Mouse (Mus musculus) forebrain, embryonic 14.5 days (tissue): Measurements from ENCODE around the gene Mrps15. TPM values are rescaled to one million over a fixed set of nuclear protein-coding genes. Genes with fewer than 3 reads are reported as not detected.

Experiments
- ATAC-seq: fragments of 200-750 bp; cut with Nextera tagmentation; 2 replicates; pipeline ENCODE4 v1.8.0; 2017; ENCODE audit warnings: mild to moderate bottlenecking, moderate library complexity
- DNase-seq: peaks from one replicate; pipeline ENCODE4 v3.0.0-alpha.2; 2015; ENCODE audit warnings: low spot score
- H3K27ac ChIP-seq: fragments of 300-500 bp; sonication (generic); 2 replicates; pipeline ENCODE4 v1.5.1; 2014; ENCODE audit warnings: low read depth, mild to moderate bottlenecking, control low read depth, low read length, moderate library complexity
- H3K27me3 ChIP-seq: fragments of 300-500 bp; sonication (generic); replicated peaks from 2 replicates; pipeline ENCODE4 v1.6.1; 2014; ENCODE audit warnings: low read length, control low read depth, mixed read lengths; ENCODE audit not compliant: control insufficient read depth, insufficient read depth
- H3K36me3 ChIP-seq: fragments of 300-500 bp; sonication (generic); 2 replicates; pipeline ENCODE4 v1.6.1; 2014; ENCODE audit warnings: low read length, control low read depth; ENCODE audit not compliant: control insufficient read depth, insufficient read depth
- H3K4me1 ChIP-seq: fragments of 300-500 bp; sonication (generic); 2 replicates; pipeline ENCODE4 v1.6.1; 2014; ENCODE audit warnings: antibody characterized with exemption, low read length, control low read depth; ENCODE audit not compliant: control insufficient read depth, insufficient read depth
- H3K4me2 ChIP-seq: fragments of 300-500 bp; sonication (generic); 2 replicates; pipeline ENCODE4 v1.6.1; 2014; ENCODE audit warnings: mild to moderate bottlenecking, control low read depth, low read length
- H3K4me3 ChIP-seq: fragments of 300-500 bp; sonication (generic); 2 replicates; pipeline ENCODE4 v1.5.1; 2014; ENCODE audit warnings: low read depth, low read length, control low read depth
- H3K9ac ChIP-seq: fragments of 300-500 bp; sonication (generic); 2 replicates; pipeline ENCODE4 v1.6.1; 2014; ENCODE audit warnings: mild to moderate bottlenecking, low read length, control low read depth, moderate library complexity
- H3K9me3 ChIP-seq: fragments of 300-500 bp; sonication (generic); replicated peaks from 2 replicates; pipeline ENCODE4 v1.6.1; 2016; ENCODE audit warnings: low read length, control low read depth, mixed read lengths; ENCODE audit not compliant: control insufficient read depth
- WGBS: fragments of 180-500 bp; shearing (Covaris S2); extraction: QIAGEN DNeasy Blood & Tissue Kit; methylation state at CpG from one replicate; pipeline ENCODE4 v1.1.7; 2014; 5-methylcytosine and 5-hydroxymethylcytosine counted together
- polyA plus RNA-seq: library from polyadenylated mRNA; unstranded; fragments of >200 nt; fragmentation: Nextera tagmentation; extraction: Ambion mirVana; gene quantifications from 2 replicates; pipeline ENCODE4 v1.2.1, GENCODE M21; 2014

The Mrps15 gene
- 108 and 124 TPM in 2 replicates for polyA plus RNA-seq

GRCm38 (mm10) chr4:126046851-126047585 is at the start of gene Mrps15:
Gene Mrps15 (plus strand): TSS chr4:126046925.
- Histone ChIP-seq H3K27me3 (no peaks in the 10 kb centered on the region), H3K4me1 (peaks cover 11% of the 10 kb centered on the region), H3K9me3 (no peaks in the 10 kb centered on the region), H3K36me3 (peaks cover 23% of the 10 kb centered on the region), H3K9ac (peak within 1 kb of the TSS; percentile 86), H3K27ac (peak within 1 kb of the TSS; percentile 71; the same call in 1 of the 2 replicates), H3K4me2 (peak within 1 kb of the TSS; percentile 76), H3K4me3 (peak within 1 kb of the TSS; percentile 91)
- ATAC-seq = peak; percentile 98
- DNase-seq = peak; percentile 95
- under 1% methylated on average over 56 of the region's 56 CpGs for WGBS

GRCm38 (mm10) chr4:125997826-125998225 is 48.9 kb upstream of the Mrps15 start:
- no peak overlapping the region for H3K4me3 ChIP-seq
- ATAC-seq (no peak), DNase-seq (no peak)
- WGBS = 93% methylated on average over 2 of the region's 2 CpGs
- H3K4me1 ChIP-seq = no peaks in the 10 kb centered on the region
- H3K4me2 ChIP-seq = no peak overlapping the region
- H3K27me3 ChIP-seq = no peaks in the 10 kb centered on the region
- H3K9ac ChIP-seq = no peak overlapping the region
- no peak overlapping the region for H3K27ac ChIP-seq
- no peaks in the 10 kb centered on the region for H3K36me3 ChIP-seq
- H3K9me3 ChIP-seq = peaks cover 5% of the 10 kb centered on the region; the same call in 1 of the 2 replicates

- Histone ChIP-seq H3K4me2 (no peak overlapping the region), H3K36me3 (no peaks in the 10 kb centered on the region), H3K9me3 (peaks cover 5% of the 10 kb centered on the region; the same call in 1 of the 2 replicates), H3K4me3 (no peak overlapping the region), H3K27me3 (no peaks in the 10 kb centered on the region), H3K4me1 (no peaks in the 10 kb centered on the region), H3K27ac (no peak overlapping the region), H3K9ac (no peak overlapping the region)
- 86% methylated on average over 12 of the region's 12 CpGs for WGBS
- ATAC-seq = no peak
- DNase-seq = no peak
Observed at GRCm38 (mm10) chr4:126001311-126002199, 45.2 kb upstream of the Mrps15 start.

GRCm38 (mm10) chr4:126017676-126018332 is 28.9 kb upstream of the Mrps15 start:
- Histone ChIP-seq H3K36me3 (no peaks in the 10 kb centered on the region), H3K27me3 (no peaks in the 10 kb centered on the region), H3K4me1 (no peaks in the 10 kb centered on the region), H3K9ac (no peak overlapping the region), H3K27ac (no peak overlapping the region), H3K9me3 (no peaks in the 10 kb centered on the region), H3K4me2 (no peak overlapping the region), H3K4me3 (no peak overlapping the region)
- WGBS = 83% methylated on average over 7 of the region's 7 CpGs
- no peak for DNase-seq
- ATAC-seq = no peak

- Histone ChIP-seq H3K4me2 (no peak overlapping the region), H3K4me1 (no peaks in the 10 kb centered on the region), H3K36me3 (no peaks in the 10 kb centered on the region), H3K9ac (no peak overlapping the region), H3K27ac (no peak overlapping the region), H3K27me3 (no peaks in the 10 kb centered on the region), H3K9me3 (no peaks in the 10 kb centered on the region), H3K4me3 (no peak overlapping the region)
- ATAC-seq = no peak
- WGBS = 82% methylated on average over 11 of the region's 11 CpGs
- no peak for DNase-seq
Observed at GRCm38 (mm10) chr4:126018966-126019538, 27.7 kb upstream of the Mrps15 start.

GRCm38 (mm10) chr4:126024303-126024900 is 22.3 kb upstream of the Mrps15 start, which contains the start of gene Csf3r:
Gene Csf3r (plus strand): TSS chr4:126024550.
- H3K36me3 ChIP-seq = no peaks in the 10 kb centered on the region
- no peaks in the 10 kb centered on the region for H3K27me3 ChIP-seq
- H3K27ac ChIP-seq = no peak within 1 kb of the TSS
- 55% methylated on average over 16 of the region's 16 CpGs for WGBS
- DNase-seq = no peak
- ATAC-seq = no peak
- H3K4me1 ChIP-seq = no peaks in the 10 kb centered on the region
- H3K4me3 ChIP-seq = no peak within 1 kb of the TSS
- H3K9ac ChIP-seq = no peak within 1 kb of the TSS
- no peak within 1 kb of the TSS for H3K4me2 ChIP-seq
- no peaks in the 10 kb centered on the region for H3K9me3 ChIP-seq

- Histone ChIP-seq H3K27ac (no peak overlapping the region), H3K27me3 (no peaks in the 10 kb centered on the region), H3K4me2 (no peak overlapping the region)
Observed at GRCm38 (mm10) chr4:126025801-126026200, 20.9 kb upstream of the Mrps15 start.

GRCm38 (mm10) chr4:126027980-126028379 is 18.7 kb upstream of the Mrps15 start:
- Histone ChIP-seq H3K4me1 (no peaks in the 10 kb centered on the region), H3K9ac (no peak overlapping the region), H3K27me3 (no peaks in the 10 kb centered on the region), H3K27ac (no peak overlapping the region), H3K4me3 (no peak overlapping the region), H3K4me2 (no peak overlapping the region), H3K9me3 (no peaks in the 10 kb centered on the region), H3K36me3 (no peaks in the 10 kb centered on the region)
- DNase-seq (no peak), ATAC-seq (no peak)
- WGBS = 92% methylated on average over 3 of the region's 3 CpGs

More at GRCm38 (mm10) chr4:126025801-126026200, 20.9 kb upstream of the Mrps15 start:
- Histone ChIP-seq H3K36me3 (no peaks in the 10 kb centered on the region), H3K4me3 (no peak overlapping the region), H3K4me1 (no peaks in the 10 kb centered on the region), H3K9me3 (no peaks in the 10 kb centered on the region), H3K9ac (no peak overlapping the region)
- ATAC-seq (no peak), DNase-seq (peak; percentile 21)
- 83% methylated on average over 5 of the region's 5 CpGs for WGBS
